Mouse (Mus musculus): ENCODE measurements around the gene Cmss1. TPM values are rescaled to one million over a fixed set of nuclear protein-coding genes. Genes with fewer than 3 reads are reported as not detected.

Gene Cmss1
- polyA plus RNA-seq, 1 experiment from 2014 or later, result 70.5 TPM

GRCm38 (mm10) chr16:57362679-57363401 is 243.8 kb downstream of the Cmss1 start:
- Histone ChIP-seq H3K27ac (ENCODE audit: low read depth, low read length) (no peak overlapping the region), H3K27me3 (replicated peaks; ENCODE audit: control insufficient read depth, insufficient read depth, low read length) (no peaks in the 10 kb centered on the region), H3K36me3 (ENCODE audit: control insufficient read depth, insufficient read depth, low read length) (no peaks in the 10 kb centered on the region), H3K4me2 (peak overlapping the region; percentile 26; the same call in 1 of the 2 replicates), H3K4me1 (replicated peaks; ENCODE audit: control insufficient read depth, insufficient read depth, low read length) (no peaks in the 10 kb centered on the region), H3K9me3 (ENCODE audit: control insufficient read depth, low read length) (no peaks in the 10 kb centered on the region), H3K9ac (ENCODE audit: low read depth, low read length) (no peak overlapping the region), H3K4me3 (ENCODE audit: low read depth, low read length) (no peak overlapping the region)
- 36% methylated on average over 18 of the region's 18 CpGs for WGBS
- peak; percentile 39; the same call in 1 of the 2 replicates for ATAC-seq (replicated peaks; ENCODE audit: low FRiP score)
- no peak for DNase-seq (ENCODE audit: low spot score)

GRCm38 (mm10) chr16:57360785-57361184 is 245.9 kb downstream of the Cmss1 start:
- Histone ChIP-seq H3K9me3 (ENCODE audit: control insufficient read depth, low read length) (no peaks in the 10 kb centered on the region), H3K36me3 (ENCODE audit: control insufficient read depth, insufficient read depth, low read length) (no peaks in the 10 kb centered on the region), H3K27ac (ENCODE audit: low read depth, low read length) (no peak overlapping the region), H3K27me3 (replicated peaks; ENCODE audit: control insufficient read depth, insufficient read depth, low read length) (no peaks in the 10 kb centered on the region), H3K4me1 (replicated peaks; ENCODE audit: control insufficient read depth, insufficient read depth, low read length) (no peaks in the 10 kb centered on the region), H3K4me2 (no peak overlapping the region), H3K9ac (ENCODE audit: low read depth, low read length) (no peak overlapping the region), H3K4me3 (ENCODE audit: low read depth, low read length) (no peak overlapping the region)
- DNase-seq (ENCODE audit: low spot score) (no peak), ATAC-seq (replicated peaks; ENCODE audit: low FRiP score) (no peak)
- WGBS, result 83% methylated on average over 3 of the region's 3 CpGs

GRCm38 (mm10) chr16:57359251-57359650 is 247.4 kb downstream of the Cmss1 start:
- ATAC-seq (replicated peaks; ENCODE audit: low FRiP score) (no peak), DNase-seq (ENCODE audit: low spot score) (no peak)
- Histone ChIP-seq H3K36me3 (ENCODE audit: control insufficient read depth, insufficient read depth, low read length) (no peaks in the 10 kb centered on the region), H3K4me1 (replicated peaks; ENCODE audit: control insufficient read depth, insufficient read depth, low read length) (no peaks in the 10 kb centered on the region), H3K4me3 (ENCODE audit: low read depth, low read length) (no peak overlapping the region), H3K4me2 (no peak overlapping the region), H3K27ac (ENCODE audit: low read depth, low read length) (no peak overlapping the region), H3K9ac (ENCODE audit: low read depth, low read length) (no peak overlapping the region), H3K9me3 (ENCODE audit: control insufficient read depth, low read length) (no peaks in the 10 kb centered on the region), H3K27me3 (replicated peaks; ENCODE audit: control insufficient read depth, insufficient read depth, low read length) (no peaks in the 10 kb centered on the region)
- WGBS, result 86% methylated on average over 10 of the region's 10 CpGs

GRCm38 (mm10) chr16:57357011-57357410 is 249.7 kb downstream of the Cmss1 start:
- DNase-seq (ENCODE audit: low spot score), result no peak
- no peak overlapping the region for H3K4me3 ChIP-seq (ENCODE audit: low read depth, low read length)
- H3K36me3 ChIP-seq (ENCODE audit: control insufficient read depth, insufficient read depth, low read length), result no peaks in the 10 kb centered on the region
- H3K9me3 ChIP-seq (ENCODE audit: control insufficient read depth, low read length), result no peaks in the 10 kb centered on the region
- ATAC-seq (replicated peaks; ENCODE audit: low FRiP score), result no peak
- no peak overlapping the region for H3K9ac ChIP-seq (ENCODE audit: low read depth, low read length)
- WGBS, result 90% methylated on average over 6 of the region's 6 CpGs
- H3K27me3 ChIP-seq (replicated peaks; ENCODE audit: control insufficient read depth, insufficient read depth, low read length), result no peaks in the 10 kb centered on the region
- H3K4me1 ChIP-seq (replicated peaks; ENCODE audit: control insufficient read depth, insufficient read depth, low read length), result no peaks in the 10 kb centered on the region
- no peak overlapping the region for H3K27ac ChIP-seq (ENCODE audit: low read depth, low read length)
- no peak overlapping the region for H3K4me2 ChIP-seq

GRCm38 (mm10) chr16:57356454-57356853 is 250.2 kb downstream of the Cmss1 start:
- H3K36me3 ChIP-seq (ENCODE audit: control insufficient read depth, insufficient read depth, low read length), result no peaks in the 10 kb centered on the region
- ATAC-seq (replicated peaks; ENCODE audit: low FRiP score) (no peak), DNase-seq (ENCODE audit: low spot score) (no peak)
- no peaks in the 10 kb centered on the region for H3K27me3 ChIP-seq (replicated peaks; ENCODE audit: control insufficient read depth, insufficient read depth, low read length)
- no peaks in the 10 kb centered on the region for H3K9me3 ChIP-seq (ENCODE audit: control insufficient read depth, low read length)
- H3K27ac ChIP-seq (ENCODE audit: low read depth, low read length), result no peak overlapping the region
- H3K4me2 ChIP-seq, result no peak overlapping the region
- no peak overlapping the region for H3K9ac ChIP-seq (ENCODE audit: low read depth, low read length)
- no peak overlapping the region for H3K4me3 ChIP-seq (ENCODE audit: low read depth, low read length)
- no peaks in the 10 kb centered on the region for H3K4me1 ChIP-seq (replicated peaks; ENCODE audit: control insufficient read depth, insufficient read depth, low read length)
- WGBS, result 81% methylated on average over 6 of the region's 6 CpGs

- Histone ChIP-seq H3K27ac (ENCODE audit: low read depth, low read length) (no peak overlapping the region), H3K36me3 (ENCODE audit: control insufficient read depth, insufficient read depth, low read length) (no peaks in the 10 kb centered on the region), H3K9ac (ENCODE audit: low read depth, low read length) (no peak overlapping the region), H3K4me2 (no peak overlapping the region), H3K27me3 (replicated peaks; ENCODE audit: control insufficient read depth, insufficient read depth, low read length) (no peaks in the 10 kb centered on the region), H3K4me3 (ENCODE audit: low read depth, low read length) (no peak overlapping the region), H3K4me1 (replicated peaks; ENCODE audit: control insufficient read depth, insufficient read depth, low read length) (no peaks in the 10 kb centered on the region), H3K9me3 (ENCODE audit: control insufficient read depth, low read length) (no peaks in the 10 kb centered on the region)
- DNase-seq (ENCODE audit: low spot score), result no peak
- no peak for ATAC-seq (replicated peaks; ENCODE audit: low FRiP score)
- WGBS, result 77% methylated on average over 6 of the region's 6 CpGs
These were observed 252.7 kb downstream of the Cmss1 start for GRCm38 (mm10) chr16:57353932-57354331.

GRCm38 (mm10) chr16:57353166-57353721 is 253.4 kb downstream of the Cmss1 start:
- WGBS, result 84% methylated on average over 11 of the region's 11 CpGs
- Histone ChIP-seq H3K4me1 (replicated peaks; ENCODE audit: control insufficient read depth, insufficient read depth, low read length) (no peaks in the 10 kb centered on the region), H3K36me3 (ENCODE audit: control insufficient read depth, insufficient read depth, low read length) (no peaks in the 10 kb centered on the region), H3K4me2 (no peak overlapping the region), H3K9me3 (ENCODE audit: control insufficient read depth, low read length) (no peaks in the 10 kb centered on the region), H3K9ac (ENCODE audit: low read depth, low read length) (no peak overlapping the region), H3K27me3 (replicated peaks; ENCODE audit: control insufficient read depth, insufficient read depth, low read length) (no peaks in the 10 kb centered on the region), H3K27ac (ENCODE audit: low read depth, low read length) (no peak overlapping the region), H3K4me3 (ENCODE audit: low read depth, low read length) (no peak overlapping the region)
- no peak for DNase-seq (ENCODE audit: low spot score)
- ATAC-seq (replicated peaks; ENCODE audit: low FRiP score), result no peak

- ATAC-seq (replicated peaks; ENCODE audit: low FRiP score), result no peak
- Histone ChIP-seq H3K4me1 (replicated peaks; ENCODE audit: control insufficient read depth, insufficient read depth, low read length) (no peaks in the 10 kb centered on the region), H3K9ac (ENCODE audit: low read depth, low read length) (no peak within 1 kb of the TSS), H3K27ac (ENCODE audit: low read depth, low read length) (no peak within 1 kb of the TSS), H3K9me3 (ENCODE audit: control insufficient read depth, low read length) (no peaks in the 10 kb centered on the region), H3K27me3 (replicated peaks; ENCODE audit: control insufficient read depth, insufficient read depth, low read length) (no peaks in the 10 kb centered on the region), H3K4me3 (ENCODE audit: low read depth, low read length) (no peak within 1 kb of the TSS), H3K36me3 (ENCODE audit: control insufficient read depth, insufficient read depth, low read length) (no peaks in the 10 kb centered on the region), H3K4me2 (no peak within 1 kb of the TSS)
- WGBS, result 91% methylated on average over 6 of the region's 6 CpGs
- no peak for DNase-seq (ENCODE audit: low spot score)
These were observed 253.9 kb downstream of the Cmss1 start, which contains the start of gene Filip1l for GRCm38 (mm10) chr16:57352751-57353150. Filip1l (plus strand) TSS chr16:57353093.

- Histone ChIP-seq H3K27ac (ENCODE audit: low read depth, low read length) (no peak overlapping the region), H3K36me3 (ENCODE audit: control insufficient read depth, insufficient read depth, low read length) (no peaks in the 10 kb centered on the region), H3K4me3 (ENCODE audit: low read depth, low read length) (no peak overlapping the region), H3K4me1 (replicated peaks; ENCODE audit: control insufficient read depth, insufficient read depth, low read length) (no peaks in the 10 kb centered on the region), H3K4me2 (no peak overlapping the region), H3K9me3 (ENCODE audit: control insufficient read depth, low read length) (no peaks in the 10 kb centered on the region), H3K9ac (ENCODE audit: low read depth, low read length) (no peak overlapping the region), H3K27me3 (replicated peaks; ENCODE audit: control insufficient read depth, insufficient read depth, low read length) (no peaks in the 10 kb centered on the region)
- ATAC-seq (replicated peaks; ENCODE audit: low FRiP score) (0 out of 2 replicates have a peak, but pooled peaks have one; percentile 12), DNase-seq (ENCODE audit: low spot score) (no peak)
- 60% methylated on average over 3 of the region's 3 CpGs for WGBS
These were observed 257.0 kb downstream of the Cmss1 start for GRCm38 (mm10) chr16:57349689-57350088.
